Mouse (Mus musculus) intestine, postnatal 0 days (tissue): Measurements from ENCODE around the gene Otub1. TPM values are rescaled to one million over a fixed set of nuclear protein-coding genes. Genes with fewer than 3 reads are reported as not detected.

ENCODE experiments used
- ATAC-seq: fragments of 200-750 bp; cut with Nextera tagmentation; 2 replicates; pipeline ENCODE4 v1.8.0; 2017; ENCODE audit warnings: mild to moderate bottlenecking, moderate TSS enrichment, moderate library complexity
- H3K27ac ChIP-seq: fragments of 300-500 bp; sonication (generic); 2 replicates; pipeline ENCODE4 v1.5.1; 2014; ENCODE audit warnings: mild to moderate bottlenecking, low read depth, low read length, moderate library complexity
- H3K27me3 ChIP-seq: fragments of 300-500 bp; sonication (generic); replicated peaks from 2 replicates; pipeline ENCODE4 v1.6.1; 2014; ENCODE audit warnings: low read length, mixed read lengths; ENCODE audit not compliant: control insufficient read depth, insufficient read depth
- H3K36me3 ChIP-seq: fragments of 300-500 bp; sonication (generic); 2 replicates; pipeline ENCODE4 v1.6.1; 2014; ENCODE audit warnings: mild to moderate bottlenecking, moderate library complexity; ENCODE audit not compliant: control insufficient read depth, insufficient read depth
- H3K4me1 ChIP-seq: fragments of 300-500 bp; sonication (generic); replicated peaks from 2 replicates; pipeline ENCODE4 v1.6.1; 2014; ENCODE audit warnings: antibody characterized with exemption, low read length, mixed read lengths; ENCODE audit not compliant: control insufficient read depth, insufficient read depth
- H3K4me2 ChIP-seq: fragments of 300-500 bp; sonication (generic); replicated peaks from 2 replicates; pipeline ENCODE4 v1.6.1; 2014; ENCODE audit warnings: low read depth, mild to moderate bottlenecking, moderate library complexity
- H3K4me3 ChIP-seq: fragments of 300-500 bp; sonication (generic); 2 replicates; pipeline ENCODE4 v1.5.1; 2014; ENCODE audit warnings: low read depth, low read length
- H3K9ac ChIP-seq: fragments of 300-500 bp; sonication (generic); 2 replicates; pipeline ENCODE4 v1.6.1; 2014; ENCODE audit warnings: mild to moderate bottlenecking, low read depth, low read length
- H3K9me3 ChIP-seq: fragments of 300-500 bp; sonication (generic); 2 replicates; pipeline ENCODE4 v1.6.1; 2016; ENCODE audit warnings: mixed run types; ENCODE audit not compliant: control insufficient read depth
- CTCF ChIP-seq: sonication (generic); IDR thresholded peaks from 2 replicates; pipeline ENCODE4 v1.5.1; 2016; ENCODE audit warnings: low read depth, mild to moderate bottlenecking, control low read depth, antibody characterized with exemption, moderate library complexity
- WGBS: fragments of 180-500 bp; shearing (Covaris S2); extraction: QIAGEN DNeasy Blood & Tissue Kit; methylation state at CpG from one replicate; pipeline ENCODE4 v1.1.7; 2014; 5-methylcytosine and 5-hydroxymethylcytosine counted together
- polyA plus RNA-seq: library from polyadenylated mRNA; unstranded; fragments of >200 nt; fragmentation: Nextera tagmentation; extraction: Ambion mirVana; gene quantifications from 2 replicates; pipeline ENCODE4 v1.2.1, GENCODE M21; 2015

The Otub1 gene
- polyA plus RNA-seq, 1 experiment from 2014 or later = 126 TPM

DNA sequence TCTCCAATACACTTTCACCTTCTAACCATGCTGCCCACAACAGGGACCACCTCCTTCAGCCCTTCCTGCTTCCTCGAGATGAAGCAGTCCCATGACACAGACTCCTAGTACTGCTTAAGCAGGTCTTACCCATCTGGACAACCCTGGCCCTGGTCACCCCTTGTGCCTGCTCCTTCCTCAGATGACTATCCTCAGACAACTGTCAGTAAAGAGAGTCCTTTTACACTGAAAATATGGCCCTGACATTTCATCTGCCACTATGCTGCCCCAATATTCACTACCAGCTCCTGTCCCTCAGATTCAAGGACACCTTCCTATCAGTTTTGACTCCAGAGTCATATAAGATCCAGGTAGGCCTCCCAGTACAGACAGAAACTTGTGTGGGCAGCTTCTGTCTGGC lies 5.7 kb downstream of the Otub1 start:
- Histone ChIP-seq H3K9ac (no peak overlapping the region), H3K36me3 (peaks cover 58% of the 10 kb centered on the region), H3K27ac (no peak overlapping the region), H3K9me3 (no peaks in the 10 kb centered on the region), H3K4me3 (no peak overlapping the region), H3K4me2 (no peak overlapping the region), H3K27me3 (no peaks in the 10 kb centered on the region), H3K4me1 (no peaks in the 10 kb centered on the region)
- TF ChIP-seq CTCF = no peak
- no peak for ATAC-seq
- 25% methylated on average over 1 of the region's 1 CpGs for WGBS

DNA sequence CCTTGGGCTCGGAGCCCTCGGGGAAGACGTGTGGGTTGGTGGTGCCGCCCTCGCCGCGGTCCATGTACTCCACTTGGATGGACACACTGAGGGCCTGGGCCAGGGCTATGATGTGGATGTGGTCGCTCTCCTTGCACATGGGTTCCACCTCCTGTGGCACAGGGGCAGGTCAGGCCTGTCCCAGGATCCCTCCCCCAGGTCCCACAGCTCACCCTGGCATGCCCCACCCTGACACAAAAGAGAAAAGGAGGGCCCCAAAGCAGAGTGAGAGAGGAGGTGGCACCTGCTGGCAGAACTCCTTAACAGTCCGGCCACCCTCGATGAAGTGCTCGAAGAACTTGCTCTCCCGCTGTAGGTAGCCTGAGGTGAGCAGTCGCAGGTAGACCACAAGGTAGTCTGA lies 7.0 kb downstream of the Otub1 start:
- no peaks in the 10 kb centered on the region for H3K4me1 ChIP-seq
- H3K27ac ChIP-seq = no peak overlapping the region
- no peaks in the 10 kb centered on the region for H3K9me3 ChIP-seq
- no peak for ATAC-seq
- H3K27me3 ChIP-seq = no peaks in the 10 kb centered on the region
- peaks cover 57% of the 10 kb centered on the region for H3K36me3 ChIP-seq
- H3K9ac ChIP-seq = no peak overlapping the region
- 90% methylated on average over 13 of the region's 13 CpGs for WGBS
- H3K4me3 ChIP-seq = no peak overlapping the region
- no peak overlapping the region for H3K4me2 ChIP-seq
- TF ChIP-seq CTCF = no peak

GRCm38 (mm10) chr19:7197445-7197844 lies 8.7 kb downstream of the Otub1 start:
- peaks cover 48% of the 10 kb centered on the region for H3K36me3 ChIP-seq
- H3K27ac ChIP-seq = no peak overlapping the region
- H3K9ac ChIP-seq = no peak overlapping the region
- H3K4me3 ChIP-seq = no peak overlapping the region
- no peaks in the 10 kb centered on the region for H3K9me3 ChIP-seq
- no peaks in the 10 kb centered on the region for H3K27me3 ChIP-seq
- H3K4me1 ChIP-seq = 0 out of 2 replicates have a peak, but pooled peaks cover under 1% of the 10 kb centered on the region
- ATAC-seq = no peak
- no peak overlapping the region for H3K4me2 ChIP-seq
- no peak for TF ChIP-seq CTCF
- WGBS = 84% methylated on average over 9 of the region's 9 CpGs

DNA sequence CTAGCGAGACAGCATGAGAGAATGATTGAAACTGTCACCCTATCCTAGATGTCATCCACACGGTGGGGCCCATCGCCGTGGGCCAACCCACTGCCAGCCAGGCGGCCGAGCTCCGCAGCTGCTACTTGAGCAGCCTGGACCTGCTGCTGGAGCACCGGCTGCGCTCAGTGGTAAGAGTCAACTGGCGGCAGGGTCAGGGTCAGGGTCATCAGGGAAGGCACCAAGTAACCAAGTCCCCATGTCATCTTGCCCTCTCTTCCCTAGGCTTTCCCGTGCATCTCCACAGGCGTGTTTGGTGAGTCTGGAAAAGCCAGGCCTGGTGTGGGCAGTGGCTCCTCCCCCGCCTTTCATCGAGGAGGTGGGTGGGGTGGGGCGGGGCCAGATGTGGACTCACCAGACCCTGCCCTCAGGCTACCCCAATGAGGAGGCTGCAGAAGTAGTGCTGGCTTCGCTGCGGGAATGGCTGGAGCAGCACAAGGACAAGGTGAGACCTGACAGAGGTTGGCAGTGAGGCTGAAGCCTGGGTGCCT lies 9.3 kb downstream of the Otub1 start:
- 0 out of 2 replicates have a peak, but pooled peaks cover 3% of the 10 kb centered on the region for H3K4me1 ChIP-seq
- no peaks in the 10 kb centered on the region for H3K9me3 ChIP-seq
- no peak for TF ChIP-seq CTCF
- 28% methylated on average over 17 of the region's 17 CpGs for WGBS
- ATAC-seq = peak; percentile 28; the same call in 1 of the 2 replicates
- no peak overlapping the region for H3K9ac ChIP-seq
- no peaks in the 10 kb centered on the region for H3K27me3 ChIP-seq
- peaks cover 45% of the 10 kb centered on the region for H3K36me3 ChIP-seq
- no peak overlapping the region for H3K4me2 ChIP-seq
- H3K27ac ChIP-seq = no peak overlapping the region
- H3K4me3 ChIP-seq = no peak overlapping the region

GRCm38 (mm10) chr19:7195900-7196728 lies 10.0 kb downstream of the Otub1 start:
- no peak overlapping the region for H3K27ac ChIP-seq
- no peak overlapping the region for H3K4me3 ChIP-seq
- peaks cover 41% of the 10 kb centered on the region for H3K36me3 ChIP-seq
- WGBS = 26% methylated on average over 33 of the region's 33 CpGs
- H3K9me3 ChIP-seq = no peaks in the 10 kb centered on the region
- no peak overlapping the region; the same call in 1 of the 2 replicates for H3K4me2 ChIP-seq
- no peak for ATAC-seq
- TF ChIP-seq CTCF = peak; percentile 93
- H3K4me1 ChIP-seq = peaks cover 9% of the 10 kb centered on the region; the same call in 1 of the 2 replicates
- no peaks in the 10 kb centered on the region for H3K27me3 ChIP-seq
- no peak overlapping the region for H3K9ac ChIP-seq

- H3K4me3 ChIP-seq = no peak overlapping the region
- no peak overlapping the region for H3K27ac ChIP-seq
- no peak overlapping the region for H3K4me2 ChIP-seq
- no peak for TF ChIP-seq CTCF
- H3K36me3 ChIP-seq = peaks cover 8% of the 10 kb centered on the region
- peaks cover 9% of the 10 kb centered on the region; the same call in 1 of the 2 replicates for H3K4me1 ChIP-seq
- WGBS = 56% methylated on average over 2 of the region's 2 CpGs
- no peaks in the 10 kb centered on the region for H3K9me3 ChIP-seq
- H3K9ac ChIP-seq = no peak overlapping the region
- H3K27me3 ChIP-seq = no peaks in the 10 kb centered on the region
- no peak for ATAC-seq
These were observed 13.6 kb downstream of the Otub1 start for GRCm38 (mm10) chr19:7192561-7192967.
